Comparison of ENCODE assay signal across 17 mouse cellular contexts in genomic region chr6:9534395-9534794, GRCm38 (mm10).
"Had no signal": no experiment of that assay in that cellular context is flagged by ENCODE, and none has a peak within 500 bp of the region (broad histone marks: within the 10 kb centered on the region; RNA-seq: fewer than 3 reads in every experiment).

No protein-coding gene starts in this region.

- H3K9me3 ChIP-seq: lung, embryonic 15.5 days; megakaryocyte, embryonic 14.5 days; midbrain, embryonic 12.5 days; midbrain, embryonic 15.5 days; neural tube, embryonic 13.5 days; stomach, embryonic 15.5 days had no signal

- H3K36me3 ChIP-seq: lung, embryonic 15.5 days; midbrain, embryonic 12.5 days; midbrain, embryonic 15.5 days; neural tube, embryonic 13.5 days; stomach, embryonic 15.5 days had no signal

- H3K9ac ChIP-seq: liver, postnatal 0 days; lung, embryonic 15.5 days; midbrain, embryonic 12.5 days; midbrain, embryonic 15.5 days; neural tube, embryonic 13.5 days; stomach, embryonic 15.5 days had no signal

- ATAC-seq: liver, postnatal 0 days; lung, postnatal 0 days; midbrain, embryonic 15.5 days had no signal

- H3K4me2 ChIP-seq: lung, embryonic 15.5 days; midbrain, embryonic 12.5 days; midbrain, embryonic 15.5 days; neural tube, embryonic 13.5 days; stomach, embryonic 15.5 days had no signal

- H3K4me3 ChIP-seq: lung, embryonic 15.5 days; megakaryocyte, embryonic 14.5 days; midbrain, embryonic 12.5 days; midbrain, embryonic 15.5 days; neural tube, embryonic 13.5 days; stomach, embryonic 15.5 days had no signal

- H3K4me1 ChIP-seq: lung, embryonic 15.5 days; megakaryocyte, embryonic 14.5 days; midbrain, embryonic 12.5 days; midbrain, embryonic 15.5 days; neural tube, embryonic 13.5 days; stomach, embryonic 15.5 days had no signal

- DNase-seq: liver, postnatal 0 days; lung, adult 2 months; lung, postnatal 14 days; lung, postnatal 36 days; right cerebral cortex, postnatal 14 days; thymus, adult 2 months; thymus, postnatal 25 days; thymus, postnatal 4 days had no signal

- H3K27me3 ChIP-seq: lung, embryonic 15.5 days; megakaryocyte, embryonic 14.5 days; midbrain, embryonic 12.5 days; midbrain, embryonic 15.5 days; neural tube, embryonic 13.5 days; stomach, embryonic 15.5 days had no signal

- H3K27ac ChIP-seq: lung, embryonic 15.5 days; macrophage; midbrain, embryonic 12.5 days; midbrain, embryonic 15.5 days; neural tube, embryonic 13.5 days; stomach, embryonic 15.5 days; stomach, postnatal 0 days had no signal
